13 mouse cellular contexts compared by ENCODE assay signal in genomic region chr17:88550351-88550750, GRCm38 (mm10).
"Had no signal": no experiment of that assay in that cellular context is flagged by ENCODE, and none has a peak within 500 bp of the region (broad histone marks: within the 10 kb centered on the region; RNA-seq: fewer than 3 reads in every experiment).

No protein-coding gene starts in this region.

- H3K9ac ChIP-seq: limb, embryonic 15.5 days; liver, embryonic 15.5 days; lung, embryonic 14.5 days; midbrain, embryonic 13.5 days; neural tube, embryonic 15.5 days; stomach, embryonic 15.5 days had no signal

- H3K4me3 ChIP-seq: left cerebral cortex, adult 2 months; limb, embryonic 15.5 days; liver, embryonic 15.5 days; midbrain, embryonic 13.5 days; myocyte; neural tube, embryonic 15.5 days; stomach, embryonic 15.5 days had no signal

- H3K4me2 ChIP-seq: limb, embryonic 15.5 days; lung, embryonic 14.5 days; midbrain, embryonic 13.5 days; neural tube, embryonic 15.5 days; stomach, embryonic 15.5 days had no signal

- ATAC-seq: intestine, embryonic 16.5 days; midbrain, embryonic 13.5 days had no signal

- H3K27me3 ChIP-seq: limb, embryonic 15.5 days; liver, embryonic 15.5 days; midbrain, embryonic 13.5 days; neural tube, embryonic 15.5 days; stomach, embryonic 15.5 days had no signal

- H3K27ac ChIP-seq: limb, embryonic 15.5 days; midbrain, embryonic 13.5 days; neural tube, embryonic 15.5 days; stomach, embryonic 15.5 days had no signal

- DNase-seq: right cerebral cortex, adult 18-20 months; right cerebral cortex, postnatal 25 days; thymus, adult 2 months; thymus, postnatal 36 days had no signal

- H3K9me3 ChIP-seq: limb, embryonic 15.5 days; liver, embryonic 15.5 days; midbrain, embryonic 13.5 days; neural tube, embryonic 15.5 days; stomach, embryonic 15.5 days had no signal
